Mouse (Mus musculus) MEL (cell line): ENCODE measurements at regions not wholly inside any gene's neighbourhood (a gene's known extent, or its start where the extent isn't known, plus 50 kb on each side); places are given as distances from the start of the nearest gene placed in this dataset.

Experiments
- DNase-seq: peaks from one replicate; pipeline ENCODE4 v3.0.0; 2011; ENCODE audit warnings: low read depth, low spot score
- H3K27ac ChIP-seq: 2 replicates; pipeline ENCODE4 v1.5.1; 2012; ENCODE audit warnings: low read depth, mild to moderate bottlenecking, control low read depth, low read length, moderate library complexity; ENCODE audit not compliant: control insufficient read depth
- H3K27me3 ChIP-seq, 2 experiments: fragments of 150-350 bp in 1 of 2; sonication (generic) in 1 of 2; 2 replicates each; pipeline ENCODE4 v1.6.1; 2012; ENCODE audit warnings: low read length in 2 of 2, mild to moderate bottlenecking in 2 of 2, improper control_type of control experiment in 1 of 2, moderate library complexity in 1 of 2; ENCODE audit not compliant: insufficient read depth in 2 of 2, control insufficient read depth in 1 of 2
- H3K36me3 ChIP-seq, 2 experiments: 2 replicates each; pipeline ENCODE4 v1.6.1; 2012 to 2014; ENCODE audit warnings: low read length in 2 of 2, improper control_type of control experiment in 1 of 2, inconsistent platforms in 1 of 2, mild to moderate bottlenecking in 1 of 2; ENCODE audit not compliant: insufficient read depth in 2 of 2, control insufficient read depth in 1 of 2
- H3K4me1 ChIP-seq, 2 experiments: fragments of 150-350 bp in 1 of 2; sonication (generic) in 1 of 2; 2 replicates each; pipeline ENCODE4 v1.6.1; 2012; ENCODE audit warnings: low read length in 2 of 2, improper control_type of control experiment in 1 of 2, mild to moderate bottlenecking in 1 of 2; ENCODE audit not compliant: insufficient read depth in 2 of 2, control insufficient read depth in 1 of 2
- H3K4me3 ChIP-seq, 2 experiments: fragments of 150-350 bp in 1 of 2; sonication (generic) in 1 of 2; 2 replicates each; pipeline ENCODE4 v1.5.1; 2012; ENCODE audit warnings: low read depth in 2 of 2, low read length in 2 of 2, mild to moderate bottlenecking in 2 of 2, moderate library complexity in 2 of 2, control low read depth in 1 of 2, improper control_type of control experiment in 1 of 2; ENCODE audit not compliant: control insufficient read depth in 1 of 2, insufficient read depth in 1 of 2
- H3K79me2 ChIP-seq: 2 replicates; pipeline ENCODE4 v1.6.1; 2012; ENCODE audit warnings: mild to moderate bottlenecking, low read length, moderate library complexity; ENCODE audit not compliant: control insufficient read depth, poor library complexity, insufficient read depth
- H3K9ac ChIP-seq: 2 replicates; pipeline ENCODE4 v1.6.1; 2012; ENCODE audit warnings: low read depth, mild to moderate bottlenecking, control low read depth, low read length, moderate library complexity; ENCODE audit not compliant: control insufficient read depth, poor library complexity, severe bottlenecking
- H3K9me3 ChIP-seq: fragments of 150-350 bp; sonication (generic); replicated peaks from 2 replicates; pipeline ENCODE4 v1.6.1; 2012; ENCODE audit warnings: mild to moderate bottlenecking, low read length, improper control_type of control experiment, moderate library complexity; ENCODE audit not compliant: insufficient read depth
- CTCF ChIP-seq, 3 experiments: IDR thresholded peaks in 2 of 3; conservative IDR thresholded peaks in 1 of 3; 2 replicates each; pipeline ENCODE4 v1.5.1; 2011 to 2012; ENCODE audit warnings: low read length in 3 of 3, low read depth in 2 of 3, mild to moderate bottlenecking in 2 of 3, improper control_type of control experiment in 1 of 3, inconsistent platforms in 1 of 3, mixed read lengths in 1 of 3, moderate library complexity in 1 of 3; ENCODE audit not compliant: control insufficient read depth in 1 of 3, insufficient read depth in 1 of 3, poor library complexity in 1 of 3, severe bottlenecking in 1 of 3
- MYC ChIP-seq: IDR thresholded peaks from 2 replicates; pipeline ENCODE4 v1.6.1; 2011; ENCODE audit warnings: low read depth, mild to moderate bottlenecking, low read length, improper control_type of control experiment, moderate library complexity
- NELFE ChIP-seq: IDR thresholded peaks from 2 replicates; pipeline ENCODE4 v1.6.1; 2011; ENCODE audit warnings: low read depth, low read length, improper control_type of control experiment
- UBTF ChIP-seq: IDR thresholded peaks from 2 replicates; pipeline ENCODE4 v1.6.1; 2012; ENCODE audit warnings: low read depth, mild to moderate bottlenecking, inconsistent platforms, low read length, improper control_type of control experiment, moderate library complexity, borderline replicate concordance; ENCODE audit not compliant: insufficient read depth

DNA sequence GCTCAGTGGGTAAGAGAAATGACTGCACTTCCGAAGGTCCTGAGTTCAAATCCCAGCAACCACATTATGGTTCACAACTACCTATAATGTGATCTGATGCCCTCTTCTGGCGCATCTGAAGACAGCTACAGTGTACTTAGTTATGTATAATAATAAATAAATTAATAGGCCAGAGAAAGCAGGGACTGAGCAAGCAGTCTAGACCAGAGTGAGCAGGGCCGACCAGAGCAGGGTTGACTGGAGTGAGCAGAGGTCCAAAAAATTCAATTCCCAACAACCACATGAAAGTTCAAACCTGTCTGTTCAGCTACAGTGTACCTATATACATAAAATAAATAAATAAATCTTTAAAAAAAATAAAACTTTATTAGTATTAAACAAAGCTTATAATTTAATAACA lies 52.2 kb upstream of the Pdc start:
- Histone ChIP-seq H3K9ac (no peak overlapping the region), H3K36me3 (no peaks in the 10 kb centered on the region), H3K79me2 (no peaks in the 10 kb centered on the region), H3K27ac (no peak overlapping the region), H3K4me3 (no peak overlapping the region)
- peak; percentile 27 for DNase-seq
- TF ChIP-seq MYC (no peak), CTCF (IDR thresholded peaks at IDR 0.05 in 2 of 3, conservative IDR thresholded peaks at IDR 0.05 in 1 of 3; ENCODE audit: control insufficient read depth in 1 of 3, insufficient read depth in 1 of 3, low read depth in 2 of 3, low read length in 3 of 3, poor library complexity in 1 of 3, severe bottlenecking in 1 of 3) (peak in 1 of 3 experiments; percentile 12; a peak in 1 of 6 replicates), UBTF (no peak), NELFE (no peak)
- TF ChIP-seq, all 39 proteins: peak for 1
- Histone ChIP-seq H3K27me3 (no peaks in the 10 kb centered on the region), H3K4me1 (no peaks in the 10 kb centered on the region), H3K9me3 (no peaks in the 10 kb centered on the region)
